Mouse (Mus musculus) neural tube, embryonic 13.5 days (tissue): Measurements from ENCODE around the gene Trip6. TPM values are rescaled to one million over a fixed set of nuclear protein-coding genes. Genes with fewer than 3 reads are reported as not detected.

Experiments used
- ATAC-seq: fragments of 200-750 bp; cut with Nextera tagmentation; 2 replicates; pipeline ENCODE4 v1.8.0; 2017; ENCODE audit warnings: low read depth, mild to moderate bottlenecking, moderate TSS enrichment, moderate library complexity
- H3K27ac ChIP-seq: fragments of 300-500 bp; sonication (generic); replicated peaks from 2 replicates; pipeline ENCODE4 v1.5.1; 2015; ENCODE audit warnings: moderate library complexity, mild to moderate bottlenecking, inconsistent platforms
- H3K27me3 ChIP-seq: fragments of 300-500 bp; sonication (generic); 2 replicates; pipeline ENCODE4 v1.6.1; 2015; ENCODE audit warnings: mild to moderate bottlenecking, inconsistent platforms
- H3K36me3 ChIP-seq: fragments of 300-500 bp; sonication (generic); 2 replicates; pipeline ENCODE4 v1.6.1; 2015; ENCODE audit warnings: mild to moderate bottlenecking, inconsistent platforms
- H3K4me1 ChIP-seq: fragments of 300-500 bp; sonication (generic); replicated peaks from 2 replicates; pipeline ENCODE4 v1.6.1; 2015; ENCODE audit warnings: inconsistent platforms
- H3K4me2 ChIP-seq: fragments of 300-500 bp; sonication (generic); 2 replicates; pipeline ENCODE4 v1.6.1; 2015; ENCODE audit warnings: inconsistent platforms, mild to moderate bottlenecking, moderate library complexity
- H3K4me3 ChIP-seq: fragments of 300-500 bp; sonication (generic); 2 replicates; pipeline ENCODE4 v1.5.1; 2015; ENCODE audit warnings: mild to moderate bottlenecking, inconsistent platforms
- H3K9ac ChIP-seq: fragments of 300-500 bp; sonication (generic); 2 replicates; pipeline ENCODE4 v1.6.1; 2015; ENCODE audit warnings: moderate library complexity, mild to moderate bottlenecking, inconsistent platforms
- H3K9me3 ChIP-seq: fragments of 300-500 bp; sonication (generic); 2 replicates; pipeline ENCODE4 v1.6.1; 2016; ENCODE audit warnings: inconsistent platforms
- WGBS: fragments of 180-500 bp; shearing (Covaris S2); methylation state at CpG from one replicate; pipeline ENCODE4 v1.1.7; 2015; 5-methylcytosine and 5-hydroxymethylcytosine counted together
- polyA plus RNA-seq: library from polyadenylated mRNA; unstranded; fragments of >200 nt; fragmentation: Nextera tagmentation; extraction: Ambion mirVana; gene quantifications from 2 replicates; pipeline ENCODE4 v1.2.1, GENCODE M21; 2015

The Trip6 gene
- polyA plus RNA-seq, 1 experiment from 2014 or later, result 17.7 TPM

GRCm38 (mm10) chr5:137293839-137294743, 20.1 kb downstream of the Trip6 start, which contains the start of gene Ufsp1:
TSS of gene Ufsp1 (plus strand) at chr5:137294629.
- Histone ChIP-seq H3K4me2 (peak within 1 kb of the TSS; percentile 100), H3K4me3 (peak within 1 kb of the TSS; percentile 52), H3K9ac (peak within 1 kb of the TSS; percentile 82), H3K36me3 (peaks cover 42% of the 10 kb centered on the region), H3K9me3 (no peaks in the 10 kb centered on the region), H3K27ac (peak within 1 kb of the TSS; percentile 91), H3K4me1 (peaks cover 33% of the 10 kb centered on the region), H3K27me3 (peaks cover 35% of the 10 kb centered on the region)
- under 1% methylated on average over 52 of the region's 52 CpGs for WGBS
- peak; percentile 97 for ATAC-seq

- Histone ChIP-seq H3K36me3 (peaks cover 34% of the 10 kb centered on the region), H3K9ac (peak overlapping the region; percentile 82), H3K27me3 (peaks cover 42% of the 10 kb centered on the region), H3K27ac (peak overlapping the region; percentile 91), H3K4me1 (peaks cover 40% of the 10 kb centered on the region), H3K4me2 (peak overlapping the region; percentile 100), H3K9me3 (no peaks in the 10 kb centered on the region), H3K4me3 (peak overlapping the region; percentile 52)
- ATAC-seq, result peak; percentile 2; the same call in 1 of the 2 replicates
- WGBS, result 0% methylated on average over 14 of the region's 15 CpGs
These were observed 20.9 kb downstream of the Trip6 start for GRCm38 (mm10) chr5:137293282-137293681.

- Histone ChIP-seq H3K9ac (0 out of 2 replicates have a peak overlapping the region, but pooled peaks have one; percentile 17), H3K4me2 (no peak overlapping the region), H3K4me3 (no peak overlapping the region), H3K4me1 (peaks cover 55% of the 10 kb centered on the region), H3K9me3 (no peaks in the 10 kb centered on the region), H3K27ac (no peak overlapping the region), H3K36me3 (peaks cover 16% of the 10 kb centered on the region), H3K27me3 (peaks cover 49% of the 10 kb centered on the region)
- no peak for ATAC-seq
- 78% methylated on average over 15 of the region's 15 CpGs for WGBS
These were observed 22.8 kb downstream of the Trip6 start for GRCm38 (mm10) chr5:137291381-137291926.

GRCm38 (mm10) chr5:137290677-137291076, 23.5 kb downstream of the Trip6 start:
- Histone ChIP-seq H3K9me3 (no peaks in the 10 kb centered on the region), H3K4me1 (peaks cover 61% of the 10 kb centered on the region), H3K4me3 (no peak overlapping the region), H3K27me3 (peaks cover 49% of the 10 kb centered on the region), H3K36me3 (peaks cover 8% of the 10 kb centered on the region), H3K27ac (no peak overlapping the region), H3K9ac (no peak overlapping the region), H3K4me2 (peak overlapping the region; percentile 92; the same call in 1 of the 2 replicates)
- no peak for ATAC-seq
- 23% methylated on average over 15 of the region's 15 CpGs for WGBS

GRCm38 (mm10) chr5:137289591-137290365, 24.4 kb downstream of the Trip6 start:
- Histone ChIP-seq H3K27me3 (peaks cover 49% of the 10 kb centered on the region), H3K27ac (no peak overlapping the region), H3K9ac (peak overlapping the region; percentile 77), H3K4me2 (peak overlapping the region; percentile 92), H3K9me3 (no peaks in the 10 kb centered on the region), H3K4me3 (peak overlapping the region; percentile 49), H3K36me3 (no peaks in the 10 kb centered on the region), H3K4me1 (peaks cover 52% of the 10 kb centered on the region)
- no peak for ATAC-seq
- 54% methylated on average over 13 of the region's 13 CpGs for WGBS

- no peak for ATAC-seq
- no peaks in the 10 kb centered on the region for H3K36me3 ChIP-seq
- H3K4me2 ChIP-seq, result peak overlapping the region; percentile 92
- no peak overlapping the region for H3K27ac ChIP-seq
- H3K4me1 ChIP-seq, result peaks cover 49% of the 10 kb centered on the region
- H3K9me3 ChIP-seq, result no peaks in the 10 kb centered on the region
- peak overlapping the region; percentile 49 for H3K4me3 ChIP-seq
- peak overlapping the region; percentile 77 for H3K9ac ChIP-seq
- 2% methylated on average over 25 of the region's 25 CpGs for WGBS
- peaks cover 49% of the 10 kb centered on the region for H3K27me3 ChIP-seq
These were observed 25.2 kb downstream of the Trip6 start for GRCm38 (mm10) chr5:137288999-137289470.

- under 1% methylated on average over 63 of the region's 65 CpGs for WGBS
- ATAC-seq, result peak; percentile 14; the same call in 1 of the 2 replicates
- H3K27me3 ChIP-seq, result peaks cover 49% of the 10 kb centered on the region
These were observed 26.1 kb downstream of the Trip6 start for GRCm38 (mm10) chr5:137287953-137288743.

GRCm38 (mm10) chr5:137287032-137287952, 26.9 kb downstream of the Trip6 start, which contains the start of gene Ache:
TSS of gene Ache (plus strand) at chr5:137287519.
- peak; percentile 73 for ATAC-seq
- Histone ChIP-seq H3K9me3 (peaks cover 5% of the 10 kb centered on the region; the same call in 1 of the 2 replicates), H3K36me3 (no peaks in the 10 kb centered on the region), H3K27ac (peak within 1 kb of the TSS; percentile 82), H3K27me3 (peaks cover 45% of the 10 kb centered on the region), H3K4me2 (peak within 1 kb of the TSS; percentile 92), H3K4me3 (peak within 1 kb of the TSS; percentile 49), H3K9ac (peak within 1 kb of the TSS; percentile 77), H3K4me1 (peaks cover 34% of the 10 kb centered on the region)
- under 1% methylated on average over 40 of the region's 40 CpGs for WGBS

More at GRCm38 (mm10) chr5:137287953-137288743, 26.1 kb downstream of the Trip6 start:
- peaks cover under 1% of the 10 kb centered on the region; the same call in 1 of the 2 replicates for H3K9me3 ChIP-seq
- peak overlapping the region; percentile 92 for H3K4me2 ChIP-seq
- H3K4me3 ChIP-seq, result peak overlapping the region; percentile 49
- H3K4me1 ChIP-seq, result peaks cover 40% of the 10 kb centered on the region
- H3K36me3 ChIP-seq, result no peaks in the 10 kb centered on the region
- H3K27ac ChIP-seq, result peak overlapping the region; percentile 82
- H3K9ac ChIP-seq, result peak overlapping the region; percentile 77

- Histone ChIP-seq H3K36me3 (no peaks in the 10 kb centered on the region), H3K27me3 (peaks cover 39% of the 10 kb centered on the region), H3K4me2 (peak overlapping the region; percentile 92), H3K9ac (peak overlapping the region; percentile 77), H3K9me3 (peaks cover 5% of the 10 kb centered on the region; the same call in 1 of the 2 replicates), H3K4me1 (peaks cover 34% of the 10 kb centered on the region), H3K4me3 (peak overlapping the region; percentile 49), H3K27ac (peak overlapping the region; percentile 82)
- 1% methylated on average over 16 of the region's 16 CpGs for WGBS
- peak; percentile 77 for ATAC-seq
These were observed 27.6 kb downstream of the Trip6 start for GRCm38 (mm10) chr5:137286655-137287031.

- 45% methylated on average over 7 of the region's 7 CpGs for WGBS
These were observed 28.2 kb downstream of the Trip6 start for GRCm38 (mm10) chr5:137285986-137286385.

More at GRCm38 (mm10) chr5:137285986-137286385, 28.2 kb downstream of the Trip6 start:
- Histone ChIP-seq H3K9ac (peak overlapping the region; percentile 77), H3K27me3 (peaks cover 33% of the 10 kb centered on the region), H3K9me3 (peaks cover 5% of the 10 kb centered on the region; the same call in 1 of the 2 replicates), H3K27ac (peak overlapping the region; percentile 82), H3K4me1 (peaks cover 34% of the 10 kb centered on the region), H3K4me3 (no peak overlapping the region), H3K36me3 (no peaks in the 10 kb centered on the region), H3K4me2 (peak overlapping the region; percentile 92)
- ATAC-seq, result no peak
